Mouse (Mus musculus) small intestine, adult 2 months (tissue): ENCODE results near the gene Akap2. TPM values are rescaled to one million over a fixed set of nuclear protein-coding genes. Genes with fewer than 3 reads are reported as not detected.
A peak's percentile ranks its signal among the peaks of the same experiment; 100 is the strongest.

Source experiments
- H3K27ac ChIP-seq: fragments of 200-500 bp; 2 replicates; pipeline ENCODE4 v1.5.1; 2012; ENCODE audit warnings: low read depth, low read length, control low read depth, inconsistent platforms; ENCODE audit not compliant: insufficient read depth
- H3K27me3 ChIP-seq: fragments of 200-500 bp; 2 replicates; pipeline ENCODE4 v1.6.1; 2012; ENCODE audit warnings: mild to moderate bottlenecking, moderate library complexity, low read length, inconsistent platforms; ENCODE audit not compliant: control insufficient read depth, insufficient read depth
- H3K36me3 ChIP-seq: fragments of 200-500 bp; 2 replicates; pipeline ENCODE4 v1.6.1; 2012; ENCODE audit warnings: mild to moderate bottlenecking, low read length, control low read depth, inconsistent platforms; ENCODE audit not compliant: control insufficient read depth, insufficient read depth
- H3K4me1 ChIP-seq: fragments of 200-500 bp; 2 replicates; pipeline ENCODE4 v1.6.1; 2012; ENCODE audit warnings: low read length, inconsistent platforms, mixed read lengths; ENCODE audit not compliant: control insufficient read depth, insufficient read depth, insufficient read length
- H3K4me3 ChIP-seq: fragments of 200-500 bp; 2 replicates; pipeline ENCODE4 v1.5.1; 2012; ENCODE audit warnings: low read depth, mild to moderate bottlenecking, control low read depth, inconsistent platforms, low read length, moderate library complexity
- CTCF ChIP-seq: fragments of 200-500 bp; IDR thresholded peaks from 2 replicates; pipeline ENCODE4 v1.5.1; 2012; ENCODE audit warnings: low read depth, mild to moderate bottlenecking, control low read depth, inconsistent platforms, low read length, moderate library complexity, mixed read lengths; ENCODE audit not compliant: insufficient replicate concordance, insufficient read length; ENCODE audit errors: extremely low read depth
- POLR2A ChIP-seq: fragments of 200-500 bp; IDR thresholded peaks from 2 replicates; pipeline ENCODE4 v1.6.1; 2012; ENCODE audit warnings: low read depth, mild to moderate bottlenecking, control low read depth, inconsistent platforms, low read length, moderate library complexity
- WGBS: fragments of 180-500 bp; shearing (Covaris S2); methylation state at CpG from one replicate; pipeline ENCODE4 v1.1.7; 2018; 5-methylcytosine and 5-hydroxymethylcytosine counted together
- polyA plus RNA-seq: library from polyadenylated mRNA; depleted of rRNA; stranded (reverse); fragments of >200 nt; gene quantifications from 2 replicates; pipeline ENCODE4 v1.2.3, GENCODE M21; 2012

The Akap2 gene
- polyA plus RNA-seq, 1 experiment, result 7.6 TPM

DNA sequence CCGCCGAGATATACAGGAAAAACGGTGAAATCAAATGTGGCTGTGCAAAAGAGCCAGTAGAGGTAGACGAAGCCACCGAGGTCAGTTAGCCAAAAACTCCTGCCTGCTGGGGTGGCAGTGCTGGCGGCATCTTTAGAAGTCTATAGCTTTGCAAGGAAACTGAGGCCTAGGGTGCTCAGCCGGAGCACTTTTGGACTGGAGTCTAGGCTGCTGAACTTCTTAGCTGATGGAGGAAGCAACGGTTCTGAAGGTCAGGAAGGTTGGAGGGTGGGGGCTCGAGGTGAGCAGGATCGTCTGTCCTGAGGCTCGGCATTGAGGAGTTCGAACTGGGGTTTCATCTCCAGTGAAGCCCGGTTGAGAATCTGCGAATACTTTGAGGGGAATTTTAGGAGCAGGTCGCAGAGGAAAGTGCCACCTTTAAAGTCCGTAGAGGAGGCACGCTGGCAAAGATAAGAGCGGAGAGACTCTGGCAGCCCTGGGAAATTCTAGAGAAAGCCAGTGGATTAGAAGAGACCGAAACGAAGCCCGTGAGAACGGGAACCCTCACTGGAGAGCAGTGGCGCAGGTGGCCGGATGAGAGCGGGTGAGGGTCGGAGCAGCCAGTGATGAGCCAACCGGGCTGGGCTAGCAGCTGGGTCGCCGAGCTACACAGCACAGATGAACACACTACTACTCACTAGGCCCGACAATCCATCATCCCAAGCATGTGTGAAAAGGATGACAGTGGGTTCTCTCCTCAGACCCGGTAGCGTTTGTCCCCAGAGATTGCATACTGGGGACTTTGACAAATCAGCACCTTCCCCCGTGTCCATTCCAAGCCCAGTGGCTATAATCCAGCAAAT, 65.3 kb downstream of the Akap2 start:
- WGBS, result 15% methylated on average over 33 of the region's 33 CpGs

DNA sequence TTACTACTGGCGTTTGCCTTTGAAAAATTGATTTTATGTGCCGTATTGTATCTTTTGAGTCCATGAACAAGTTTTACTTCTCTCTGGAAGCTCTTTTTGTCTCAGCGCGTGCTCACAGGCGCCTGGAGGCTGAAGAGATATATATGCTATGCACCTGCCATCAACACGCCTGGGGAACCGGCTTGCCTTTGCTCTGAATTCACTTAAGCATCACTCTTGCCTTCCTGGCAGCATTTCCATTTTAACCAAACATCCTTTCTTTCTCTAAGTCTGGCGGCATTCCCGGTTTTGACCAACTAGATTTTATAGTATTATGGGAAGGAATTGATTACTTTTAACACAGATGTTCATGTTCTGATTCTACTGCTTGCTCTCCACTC, 65.9 kb downstream of the Akap2 start:
- Histone ChIP-seq H3K36me3 (no peaks in the 10 kb centered on the region), H3K4me1 (peaks cover 4% of the 10 kb centered on the region; the same call in 1 of the 2 replicates), H3K27me3 (peaks cover 12% of the 10 kb centered on the region; the same call in 1 of the 2 replicates), H3K4me3 (peak overlapping the region; percentile 62), H3K27ac (no peak overlapping the region)
- TF ChIP-seq POLR2A (no peak), CTCF (no peak)
- 39% methylated on average over 9 of the region's 9 CpGs for WGBS

More for the DNA sequence above, 65.3 kb downstream of the Akap2 start:
- peaks cover 4% of the 10 kb centered on the region; the same call in 1 of the 2 replicates for H3K4me1 ChIP-seq
- peak overlapping the region; percentile 62 for H3K4me3 ChIP-seq
- H3K36me3 ChIP-seq, result no peaks in the 10 kb centered on the region
- H3K27ac ChIP-seq, result no peak overlapping the region
- no peak for TF ChIP-seq POLR2A
- TF ChIP-seq CTCF, result no peak
- peaks cover 12% of the 10 kb centered on the region; the same call in 1 of the 2 replicates for H3K27me3 ChIP-seq

DNA sequence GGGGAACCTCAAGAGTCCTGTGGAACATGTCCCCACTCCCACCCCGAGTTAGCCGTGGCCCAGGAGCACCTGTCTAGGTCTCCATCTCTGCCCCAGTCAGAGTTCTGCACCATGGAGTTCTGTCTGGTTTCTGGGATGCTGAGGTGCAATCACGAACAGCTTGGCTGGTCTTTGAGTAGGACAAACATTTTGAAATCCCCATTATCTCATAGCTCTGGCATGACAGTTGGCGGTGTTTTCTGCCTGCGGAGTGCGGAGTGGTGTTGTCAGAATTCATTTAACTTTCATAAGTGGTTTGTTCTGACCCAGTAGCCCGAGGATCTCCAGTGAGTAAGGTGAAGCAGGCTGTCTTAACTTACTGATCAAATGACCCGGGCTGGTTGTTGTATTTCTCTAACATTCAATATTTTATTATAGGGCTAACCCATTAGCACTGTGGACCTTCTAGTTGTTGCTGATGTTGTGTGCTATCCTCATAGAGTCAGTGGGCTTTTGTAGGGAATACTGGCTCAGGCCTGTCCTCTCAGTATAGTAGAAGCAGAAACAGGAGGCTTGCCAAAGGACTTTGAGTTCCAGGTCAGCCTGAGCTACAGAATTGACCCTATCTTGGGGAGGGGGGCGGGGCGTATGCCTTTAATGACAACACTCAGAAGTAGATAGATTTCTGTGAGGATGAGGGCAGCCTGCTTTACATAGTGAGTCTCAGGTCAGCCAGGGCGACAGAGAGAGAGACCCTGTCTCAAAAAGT, 66.6 kb downstream of the Akap2 start:
- Histone ChIP-seq H3K36me3 (no peaks in the 10 kb centered on the region), H3K4me1 (peaks cover 4% of the 10 kb centered on the region; the same call in 1 of the 2 replicates), H3K27ac (no peak overlapping the region), H3K4me3 (no peak overlapping the region), H3K27me3 (peaks cover 12% of the 10 kb centered on the region; the same call in 1 of the 2 replicates)
- TF ChIP-seq CTCF (no peak), POLR2A (no peak)
- WGBS, result 69% methylated on average over 11 of the region's 11 CpGs

DNA sequence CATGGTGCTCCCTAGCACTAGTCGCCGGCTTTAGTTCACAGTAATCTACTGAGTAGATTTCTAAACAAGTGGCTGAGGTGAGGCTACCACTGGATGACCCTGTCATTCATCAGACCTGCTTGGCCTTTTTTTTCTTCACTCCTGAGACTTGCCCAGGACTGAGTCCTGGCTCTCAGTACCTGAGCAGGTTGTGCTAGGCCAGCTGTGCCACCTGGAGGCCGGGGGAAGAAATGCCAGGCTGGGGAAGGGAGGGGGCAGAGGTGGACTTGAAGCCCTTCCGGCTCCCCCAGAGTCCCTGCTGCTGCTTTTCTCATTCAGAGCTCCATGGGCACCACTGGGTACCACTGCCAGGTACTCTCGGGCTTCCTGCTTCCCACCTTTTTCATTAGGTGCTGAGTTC, 71.3 kb downstream of the Akap2 start:
- peak; percentile 33; the same call in 1 of the 2 replicates for TF ChIP-seq CTCF
- TF ChIP-seq POLR2A, result no peak
- H3K4me3 ChIP-seq, result no peak overlapping the region
- WGBS, result 59% methylated on average over 5 of the region's 5 CpGs

DNA sequence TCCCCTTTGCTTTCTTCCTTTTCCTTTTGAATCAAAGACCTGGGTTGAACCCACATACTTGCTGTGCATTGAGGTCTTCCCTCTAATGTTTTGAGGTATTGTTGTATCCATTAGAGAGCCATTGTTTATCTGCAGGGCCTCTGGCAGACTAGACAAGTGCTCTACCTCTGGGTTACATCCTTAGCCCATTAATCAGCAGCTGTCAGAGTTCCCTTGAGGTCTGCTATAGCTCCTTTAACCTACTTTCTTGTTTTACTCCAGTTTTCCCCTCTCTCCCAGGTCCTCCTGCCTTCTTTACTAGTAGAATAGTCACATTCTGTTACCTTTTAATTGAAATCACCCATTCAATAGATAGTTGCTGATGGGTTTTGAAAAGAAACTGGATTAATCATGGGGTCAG, 71.7 kb downstream of the Akap2 start:
- H3K27ac ChIP-seq, result no peak overlapping the region

More for the DNA sequence above, 71.3 kb downstream of the Akap2 start:
- Histone ChIP-seq H3K36me3 (no peaks in the 10 kb centered on the region), H3K27me3 (no peaks in the 10 kb centered on the region), H3K4me1 (no peaks in the 10 kb centered on the region), H3K27ac (no peak overlapping the region)

DNA sequence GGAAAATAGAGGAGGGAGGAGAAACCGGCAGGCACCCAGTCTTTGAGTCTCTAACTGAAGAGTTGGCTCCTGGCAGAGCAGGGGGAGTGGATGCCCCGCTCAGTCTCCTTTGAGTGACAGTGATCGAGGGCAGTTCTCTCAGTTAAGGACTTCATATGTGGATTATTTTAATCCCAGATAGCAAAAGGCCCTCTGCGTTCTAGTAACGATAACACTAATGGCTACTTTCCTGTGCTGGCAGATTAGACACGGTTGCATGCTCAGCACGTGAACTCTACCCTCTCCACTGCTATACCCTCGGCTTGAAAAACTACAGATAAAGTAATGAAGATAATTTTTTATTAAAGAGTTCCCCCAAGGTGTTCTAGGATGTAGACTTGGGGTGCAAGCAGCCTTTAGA, 76.5 kb downstream of the Akap2 start:
- no peaks in the 10 kb centered on the region for H3K4me1 ChIP-seq
- H3K27ac ChIP-seq, result no peak overlapping the region
- H3K27me3 ChIP-seq, result no peaks in the 10 kb centered on the region
- no peak for TF ChIP-seq POLR2A
- TF ChIP-seq CTCF, result no peak
- 41% methylated on average over 8 of the region's 8 CpGs for WGBS
- H3K4me3 ChIP-seq, result no peak overlapping the region
- H3K36me3 ChIP-seq, result no peaks in the 10 kb centered on the region

More for the DNA sequence above, 71.7 kb downstream of the Akap2 start:
- Histone ChIP-seq H3K27me3 (no peaks in the 10 kb centered on the region), H3K4me1 (no peaks in the 10 kb centered on the region), H3K4me3 (no peak overlapping the region), H3K36me3 (no peaks in the 10 kb centered on the region)
- TF ChIP-seq POLR2A (no peak), CTCF (no peak)

DNA sequence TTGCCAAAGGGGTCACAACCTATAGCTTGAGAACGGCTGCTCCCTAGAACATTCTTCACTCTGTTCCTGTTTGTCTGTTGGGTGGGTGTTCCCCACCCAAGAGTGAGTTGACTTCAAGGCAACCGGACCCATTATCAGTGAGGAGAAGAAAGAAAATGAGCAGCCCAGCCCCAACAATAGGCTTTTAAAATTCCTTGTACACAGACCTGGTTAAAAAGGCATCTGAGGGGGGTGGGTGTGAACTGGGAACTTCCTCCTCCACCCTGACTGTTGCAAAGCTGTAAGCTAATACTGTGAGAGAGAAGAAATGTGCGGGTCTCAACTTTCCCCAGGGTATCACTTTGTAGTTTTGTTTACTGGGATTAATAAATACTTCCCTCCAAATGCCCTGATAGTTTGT, 77.1 kb downstream of the Akap2 start:
- H3K36me3 ChIP-seq, result no peaks in the 10 kb centered on the region
- WGBS, result 27% methylated on average over 3 of the region's 3 CpGs
- no peaks in the 10 kb centered on the region for H3K27me3 ChIP-seq
- TF ChIP-seq CTCF (no peak), POLR2A (no peak)
- H3K27ac ChIP-seq, result no peak overlapping the region
- H3K4me3 ChIP-seq, result no peak overlapping the region
- H3K4me1 ChIP-seq, result no peaks in the 10 kb centered on the region
